Mouse (Mus musculus): Measurements from ENCODE around the gene Fras1. TPM values are rescaled to one million over a fixed set of nuclear protein-coding genes. Genes with fewer than 3 reads are reported as not detected.

The Fras1 gene
- polyA plus RNA-seq, 1 experiment from 2014 or later = 3.2 TPM

DNA sequence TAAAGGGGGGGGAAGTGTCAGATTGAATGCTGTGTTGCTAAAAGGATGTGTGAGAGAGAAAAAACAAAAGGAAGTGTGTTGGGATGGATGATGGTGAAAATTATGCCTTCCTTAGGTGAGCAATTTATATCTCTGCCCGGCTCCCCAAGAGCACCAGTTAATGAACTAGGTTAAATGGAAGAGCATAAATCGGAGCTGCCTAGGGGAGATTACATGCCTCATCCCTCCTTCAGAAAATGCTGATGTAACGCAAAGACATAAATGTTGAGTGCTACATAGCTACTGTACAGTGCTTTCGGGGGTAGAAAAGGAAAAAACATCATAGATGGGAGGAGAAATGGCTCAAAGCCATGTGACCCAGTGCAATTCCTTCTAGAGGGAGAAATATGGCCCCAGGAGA, 339.0 kb downstream of the Fras1 start:
- WGBS = 84% methylated on average over 4 of the region's 4 CpGs
- H3K27ac ChIP-seq (ENCODE audit: low read depth, low read length) = no peak overlapping the region

DNA sequence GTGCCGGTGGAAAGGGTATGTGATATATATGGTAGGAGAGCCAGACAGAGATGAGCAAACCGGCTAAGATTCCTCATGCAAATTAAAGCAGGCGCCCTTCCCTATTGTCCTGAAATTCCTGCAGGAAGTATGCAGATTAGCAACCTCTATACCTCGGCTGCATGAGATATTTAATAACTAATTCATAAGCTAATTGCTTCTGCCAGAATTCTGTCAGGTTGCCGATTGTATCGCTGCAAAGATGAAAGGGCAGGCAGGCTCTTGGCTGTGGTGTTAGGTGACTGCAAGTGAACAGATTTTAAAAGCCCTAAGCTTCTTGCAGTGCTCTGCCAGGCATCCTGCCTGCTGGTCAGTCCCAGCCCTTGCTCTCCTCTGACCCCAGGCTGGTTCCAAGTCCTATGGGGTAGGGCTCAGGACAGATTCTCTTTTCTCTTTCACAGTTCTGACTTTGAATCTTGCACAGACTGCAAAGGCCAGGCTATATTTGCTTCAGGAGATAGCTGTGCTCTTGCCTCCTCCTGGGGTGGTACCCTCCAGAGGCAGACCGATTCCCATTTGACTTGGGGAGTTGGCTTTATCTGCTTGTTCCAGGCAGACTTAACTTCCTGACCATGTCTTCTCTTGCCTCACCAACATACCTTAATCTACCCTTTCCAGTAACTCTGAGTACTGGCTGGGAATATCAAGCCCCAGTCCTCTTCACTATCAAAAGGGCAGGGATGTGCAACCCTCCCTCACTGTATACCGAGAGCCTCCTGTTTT, 342.7 kb downstream of the Fras1 start:
- WGBS = 67% methylated on average over 8 of the region's 8 CpGs
- Histone ChIP-seq H3K27me3 (replicated peaks; ENCODE audit: control insufficient read depth, insufficient read depth, low read length) (no peaks in the 10 kb centered on the region), H3K27ac (ENCODE audit: low read depth, low read length) (no peak overlapping the region), H3K36me3 (ENCODE audit: control insufficient read depth, insufficient read depth) (no peaks in the 10 kb centered on the region; the same call in 1 of the 2 replicates), H3K4me2 (replicated peaks; ENCODE audit: low read depth) (no peak overlapping the region), H3K4me1 (replicated peaks; ENCODE audit: control insufficient read depth, insufficient read depth, low read length) (no peaks in the 10 kb centered on the region), H3K9me3 (ENCODE audit: control insufficient read depth) (no peaks in the 10 kb centered on the region), H3K4me3 (ENCODE audit: low read depth, low read length) (no peak overlapping the region), H3K9ac (ENCODE audit: low read depth, low read length) (no peak overlapping the region)
- no peak for ATAC-seq
- no peak for TF ChIP-seq CTCF (IDR thresholded peaks at IDR 0.05; ENCODE audit: low read depth)

More for the DNA sequence above, 339.0 kb downstream of the Fras1 start:
- ATAC-seq = no peak
- Histone ChIP-seq H3K27me3 (replicated peaks; ENCODE audit: control insufficient read depth, insufficient read depth, low read length) (no peaks in the 10 kb centered on the region), H3K9me3 (ENCODE audit: control insufficient read depth) (no peaks in the 10 kb centered on the region), H3K9ac (ENCODE audit: low read depth, low read length) (no peak overlapping the region), H3K4me2 (replicated peaks; ENCODE audit: low read depth) (no peak overlapping the region), H3K36me3 (ENCODE audit: control insufficient read depth, insufficient read depth) (peaks cover 6% of the 10 kb centered on the region; the same call in 1 of the 2 replicates), H3K4me1 (replicated peaks; ENCODE audit: control insufficient read depth, insufficient read depth, low read length) (no peaks in the 10 kb centered on the region), H3K4me3 (ENCODE audit: low read depth, low read length) (no peak overlapping the region)
- TF ChIP-seq CTCF (IDR thresholded peaks at IDR 0.05; ENCODE audit: low read depth) = no peak

DNA sequence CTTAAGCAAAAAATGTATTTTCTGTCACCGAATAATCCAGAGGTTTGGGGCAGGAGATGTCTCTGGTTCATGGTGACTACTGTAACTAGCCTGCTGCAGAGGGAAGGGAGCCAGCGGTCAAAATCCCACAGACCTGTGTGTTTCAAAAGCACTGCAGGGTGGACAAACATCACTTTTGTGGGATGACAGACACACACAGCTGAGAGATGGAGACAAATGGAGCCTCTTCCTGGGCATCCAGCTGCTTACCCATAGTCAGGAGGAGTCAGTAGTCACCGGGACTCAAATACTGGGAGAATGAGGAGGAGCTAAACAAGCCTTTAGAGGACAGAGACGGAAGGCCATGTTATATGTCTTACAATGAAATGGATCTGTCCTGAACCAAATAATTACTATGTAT, 343.9 kb downstream of the Fras1 start:
- Histone ChIP-seq H3K27me3 (replicated peaks; ENCODE audit: control insufficient read depth, insufficient read depth, low read length) (no peaks in the 10 kb centered on the region), H3K4me1 (replicated peaks; ENCODE audit: control insufficient read depth, insufficient read depth, low read length) (no peaks in the 10 kb centered on the region), H3K9me3 (ENCODE audit: control insufficient read depth) (no peaks in the 10 kb centered on the region), H3K4me2 (replicated peaks; ENCODE audit: low read depth) (no peak overlapping the region), H3K9ac (ENCODE audit: low read depth, low read length) (no peak overlapping the region), H3K36me3 (ENCODE audit: control insufficient read depth, insufficient read depth) (no peaks in the 10 kb centered on the region; the same call in 1 of the 2 replicates), H3K27ac (ENCODE audit: low read depth, low read length) (no peak overlapping the region), H3K4me3 (ENCODE audit: low read depth, low read length) (no peak overlapping the region)
- 95% methylated on average over 4 of the region's 4 CpGs for whole genome bisulfite sequencing
- no peak for TF ChIP-seq CTCF (IDR thresholded peaks at IDR 0.05; ENCODE audit: low read depth)
- no peak for ATAC-seq

DNA sequence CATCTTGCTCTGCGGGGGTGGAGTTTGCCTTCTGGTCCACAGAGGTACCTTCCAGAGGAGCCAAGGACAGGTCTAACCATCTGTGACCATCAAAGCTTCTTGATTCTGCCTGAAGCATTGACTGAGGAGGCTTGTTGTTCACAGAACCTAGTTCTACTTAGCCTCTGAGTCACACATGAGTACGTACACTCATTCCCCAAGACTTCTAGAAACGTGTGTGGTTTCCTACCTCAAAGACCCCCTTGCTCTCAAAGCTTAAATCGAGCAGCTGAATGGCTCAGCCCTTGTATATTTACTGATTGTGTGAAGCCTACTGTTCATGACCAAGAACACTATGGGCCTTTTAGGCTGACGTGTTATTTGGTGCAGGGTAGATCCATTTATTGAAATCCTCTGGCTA, 344.8 kb downstream of the Fras1 start:
- H3K4me3 ChIP-seq (ENCODE audit: low read depth, low read length) = no peak overlapping the region
- no peak overlapping the region for H3K9ac ChIP-seq (ENCODE audit: low read depth, low read length)
- WGBS = 90% methylated on average over 5 of the region's 5 CpGs
- H3K27me3 ChIP-seq (replicated peaks; ENCODE audit: control insufficient read depth, insufficient read depth, low read length) = no peaks in the 10 kb centered on the region
- H3K27ac ChIP-seq (ENCODE audit: low read depth, low read length) = no peak overlapping the region
- no peak overlapping the region for H3K4me2 ChIP-seq (replicated peaks; ENCODE audit: low read depth)
- H3K9me3 ChIP-seq (ENCODE audit: control insufficient read depth) = no peaks in the 10 kb centered on the region
- no peak for ATAC-seq
- no peak for TF ChIP-seq CTCF (IDR thresholded peaks at IDR 0.05; ENCODE audit: low read depth)
- H3K4me1 ChIP-seq (replicated peaks; ENCODE audit: control insufficient read depth, insufficient read depth, low read length) = no peaks in the 10 kb centered on the region
- H3K36me3 ChIP-seq (ENCODE audit: control insufficient read depth, insufficient read depth) = no peaks in the 10 kb centered on the region; the same call in 1 of the 2 replicates

GRCm38 (mm10) chr5:96719221-96719620, 345.5 kb downstream of the Fras1 start:
- ATAC-seq = no peak
- H3K4me2 ChIP-seq (replicated peaks; ENCODE audit: low read depth) = no peak overlapping the region
- 88% methylated on average over 5 of the region's 5 CpGs for WGBS
- H3K27me3 ChIP-seq (replicated peaks; ENCODE audit: control insufficient read depth, insufficient read depth, low read length) = no peaks in the 10 kb centered on the region
- H3K4me1 ChIP-seq (replicated peaks; ENCODE audit: control insufficient read depth, insufficient read depth, low read length) = no peaks in the 10 kb centered on the region
- no peaks in the 10 kb centered on the region for H3K9me3 ChIP-seq (ENCODE audit: control insufficient read depth)
- no peak overlapping the region for H3K9ac ChIP-seq (ENCODE audit: low read depth, low read length)
- H3K27ac ChIP-seq (ENCODE audit: low read depth, low read length) = no peak overlapping the region
- no peak for TF ChIP-seq CTCF (IDR thresholded peaks at IDR 0.05; ENCODE audit: low read depth)
- H3K4me3 ChIP-seq (ENCODE audit: low read depth, low read length) = no peak overlapping the region
- no peaks in the 10 kb centered on the region; the same call in 1 of the 2 replicates for H3K36me3 ChIP-seq (ENCODE audit: control insufficient read depth, insufficient read depth)

- no peak for TF ChIP-seq CTCF (IDR thresholded peaks at IDR 0.05; ENCODE audit: low read depth)
Observed at GRCm38 (mm10) chr5:96722690-96723089, 348.9 kb downstream of the Fras1 start.

More at GRCm38 (mm10) chr5:96722690-96723089, 348.9 kb downstream of the Fras1 start:
- Histone ChIP-seq H3K9me3 (ENCODE audit: control insufficient read depth) (no peaks in the 10 kb centered on the region), H3K4me1 (replicated peaks; ENCODE audit: control insufficient read depth, insufficient read depth, low read length) (no peaks in the 10 kb centered on the region), H3K4me3 (ENCODE audit: low read depth, low read length) (no peak overlapping the region), H3K27ac (ENCODE audit: low read depth, low read length) (no peak overlapping the region), H3K36me3 (ENCODE audit: control insufficient read depth, insufficient read depth) (no peaks in the 10 kb centered on the region; the same call in 1 of the 2 replicates), H3K4me2 (replicated peaks; ENCODE audit: low read depth) (no peak overlapping the region), H3K9ac (ENCODE audit: low read depth, low read length) (no peak overlapping the region), H3K27me3 (replicated peaks; ENCODE audit: control insufficient read depth, insufficient read depth, low read length) (no peaks in the 10 kb centered on the region)
- ATAC-seq = no peak
- 77% methylated on average over 3 of the region's 3 CpGs for WGBS

All from intestine, postnatal 0 days (tissue).